Mouse (Mus musculus) thymus, adult 2 months (tissue): ENCODE measurements around the gene Ptx4.

Experiments used
- CTCF ChIP-seq: fragments of 200-500 bp; IDR thresholded peaks from 2 replicates; pipeline ENCODE4 v1.5.1; 2012; ENCODE audit warnings: mild to moderate bottlenecking, control low read depth, low read length, moderate library complexity, borderline replicate concordance; ENCODE audit not compliant: control insufficient read depth, poor library complexity, insufficient read depth; ENCODE audit errors: extremely low read depth
- POLR2A ChIP-seq: fragments of 200-500 bp; IDR thresholded peaks from 2 replicates; pipeline ENCODE4 v1.6.1; 2012; ENCODE audit warnings: mild to moderate bottlenecking, low read length, control low read depth, moderate library complexity; ENCODE audit not compliant: control insufficient read depth, poor library complexity, insufficient read depth; ENCODE audit errors: extremely low read depth

DNA sequence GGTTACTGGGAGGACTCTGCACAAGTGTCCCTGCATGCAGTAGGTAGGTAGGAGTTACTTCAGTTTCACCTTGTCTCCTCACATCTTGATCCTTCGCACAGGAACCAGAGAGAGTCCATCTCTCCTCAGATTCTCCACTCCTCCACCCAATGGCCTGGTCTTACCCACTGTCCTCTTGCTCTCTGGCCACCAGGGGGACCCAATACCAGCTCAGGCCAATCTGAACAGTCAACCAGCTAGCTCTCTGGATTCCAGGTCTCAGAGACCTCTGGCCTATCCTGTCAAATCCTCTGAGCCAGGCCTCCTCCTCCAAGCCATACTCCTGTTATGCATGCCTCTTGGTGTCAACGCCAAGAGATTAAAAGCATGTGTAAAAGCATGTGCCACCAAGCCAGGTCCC lies 11.0 kb upstream of the Ptx4 start:
- TF ChIP-seq CTCF (no peak), POLR2A (no peak)
